Mouse (Mus musculus) liver, adult 2 months (tissue): ENCODE results near the gene Hfe. TPM values are rescaled to one million over a fixed set of nuclear protein-coding genes. Genes with fewer than 3 reads are reported as not detected.

Source experiments
- DNase-seq: peaks from one replicate; pipeline ENCODE4 v3.0.0-alpha.2; 2011; ENCODE audit warnings: low read depth, low spot score; ENCODE audit errors: extremely low read depth
- H3K27ac ChIP-seq: fragments of 200-500 bp; replicated peaks from 2 replicates; pipeline ENCODE4 v1.5.1; 2012; ENCODE audit warnings: low read depth, mild to moderate bottlenecking, control low read depth, inconsistent platforms, low read length; ENCODE audit not compliant: insufficient read depth
- H3K27me3 ChIP-seq: fragments of 200-500 bp; 2 replicates; pipeline ENCODE4 v1.6.1; 2012; ENCODE audit warnings: mild to moderate bottlenecking, moderate library complexity, low read length, inconsistent platforms; ENCODE audit not compliant: control insufficient read depth, insufficient read depth
- H3K36me3 ChIP-seq: fragments of 200-500 bp; 2 replicates; pipeline ENCODE4 v1.6.1; 2012; ENCODE audit warnings: low read length, inconsistent platforms; ENCODE audit not compliant: control insufficient read depth, insufficient read depth
- H3K4me1 ChIP-seq: fragments of 200-500 bp; 2 replicates; pipeline ENCODE4 v1.6.1; 2011; ENCODE audit warnings: low read length; ENCODE audit not compliant: control insufficient read depth, insufficient read depth
- H3K4me3 ChIP-seq: fragments of 200-500 bp; 2 replicates; pipeline ENCODE4 v1.5.1; 2011; ENCODE audit warnings: low read depth, mild to moderate bottlenecking, control low read depth, low read length, moderate library complexity; ENCODE audit not compliant: insufficient read depth
- H3K79me2 ChIP-seq: fragments of 200-500 bp; 2 replicates; pipeline ENCODE4 v1.6.1; 2012; ENCODE audit warnings: inconsistent platforms, mild to moderate bottlenecking, low read length, moderate library complexity; ENCODE audit not compliant: control insufficient read depth, insufficient read depth
- H3K9ac ChIP-seq: fragments of 200-500 bp; 2 replicates; pipeline ENCODE4 v1.6.1; 2012; ENCODE audit warnings: low read depth, mild to moderate bottlenecking, control low read depth, inconsistent platforms, low read length
- CTCF ChIP-seq: fragments of 200-500 bp; IDR thresholded peaks from 2 replicates; pipeline ENCODE4 v1.5.1; 2011; ENCODE audit warnings: low read depth, low read length, control low read depth
- POLR2A ChIP-seq: fragments of 200-500 bp; IDR thresholded peaks from 2 replicates; pipeline ENCODE4 v1.6.1; 2011; ENCODE audit warnings: low read length, control low read depth; ENCODE audit not compliant: insufficient read depth; ENCODE audit errors: extremely low read depth
- WGBS: fragments of 180-500 bp; shearing (Covaris S2); methylation state at CpG from one replicate; pipeline ENCODE4 v1.1.7; 2018; 5-methylcytosine and 5-hydroxymethylcytosine counted together
- polyA plus RNA-seq: library from polyadenylated mRNA; depleted of rRNA; stranded (reverse); fragments of >200 nt; gene quantifications from 2 replicates; pipeline ENCODE4 v1.2.3, GENCODE M21; 2012
- total RNA-seq: library from RNA; depleted of rRNA; stranded (reverse); fragments of >200 nt; gene quantifications from 2 replicates; pipeline ENCODE4 v1.2.3, GENCODE M21; 2014

The Hfe gene
- total and polyA plus RNA-seq, 2 experiments = 30.4 to 40.9 TPM

- Histone ChIP-seq H3K9ac (no peak overlapping the region), H3K4me1 (peaks cover 4% of the 10 kb centered on the region), H3K79me2 (no peaks in the 10 kb centered on the region), H3K27me3 (no peaks in the 10 kb centered on the region), H3K27ac (no peak overlapping the region), H3K36me3 (peaks cover 16% of the 10 kb centered on the region; the same call in 1 of the 2 replicates), H3K4me3 (no peak overlapping the region)
- 27% methylated on average over 8 of the region's 8 CpGs for WGBS
- DNase-seq = peak; percentile 83
- TF ChIP-seq POLR2A (no peak), CTCF (peak; percentile 66)
Observed at GRCm38 (mm10) chr13:23700786-23701520, 9.7 kb downstream of the Hfe start.

- WGBS = 72% methylated on average over 3 of the region's 3 CpGs
- Histone ChIP-seq H3K27ac (no peak overlapping the region), H3K4me1 (peaks cover 7% of the 10 kb centered on the region), H3K27me3 (no peaks in the 10 kb centered on the region), H3K36me3 (peaks cover 10% of the 10 kb centered on the region; the same call in 1 of the 2 replicates), H3K9ac (no peak overlapping the region), H3K4me3 (no peak overlapping the region), H3K79me2 (no peaks in the 10 kb centered on the region)
- no peak for DNase-seq
- TF ChIP-seq CTCF (no peak), POLR2A (no peak)
Observed at GRCm38 (mm10) chr13:23699767-23700166, 10.9 kb downstream of the Hfe start.

DNA sequence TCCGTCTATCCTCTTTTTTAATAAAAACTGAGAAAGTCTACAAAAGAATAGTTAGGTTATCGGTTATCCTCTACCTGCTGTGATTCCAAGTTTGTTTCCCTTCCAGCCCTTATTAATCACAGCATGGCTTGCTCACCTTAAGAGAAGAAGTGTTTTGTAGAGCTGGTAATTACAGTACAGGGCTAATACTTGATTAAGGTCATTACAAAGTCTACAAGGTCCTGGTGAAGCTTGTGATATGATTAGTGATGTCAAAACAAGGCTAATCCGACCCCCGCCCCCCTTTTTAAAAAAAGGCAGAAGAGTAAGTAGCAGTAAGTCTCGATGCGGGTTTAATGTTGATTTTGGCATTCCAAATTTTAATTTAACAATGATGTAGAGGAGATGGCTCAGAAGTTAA, 11.7 kb downstream of the Hfe start:
- Histone ChIP-seq H3K79me2 (no peaks in the 10 kb centered on the region), H3K4me3 (no peak overlapping the region), H3K4me1 (peaks cover 7% of the 10 kb centered on the region), H3K36me3 (peaks cover 5% of the 10 kb centered on the region; the same call in 1 of the 2 replicates), H3K27ac (no peak overlapping the region), H3K27me3 (no peaks in the 10 kb centered on the region), H3K9ac (no peak overlapping the region)
- no peak for DNase-seq
- TF ChIP-seq CTCF = no peak
- TF ChIP-seq POLR2A = no peak
- 65% methylated on average over 6 of the region's 6 CpGs for WGBS

- peak within 1 kb of the TSS; percentile 53 for H3K4me3 ChIP-seq
- no peak for TF ChIP-seq CTCF
- peak; percentile 100 for TF ChIP-seq POLR2A
- H3K4me1 ChIP-seq = peaks cover 10% of the 10 kb centered on the region
- no peaks in the 10 kb centered on the region for H3K27me3 ChIP-seq
- peak; percentile 97 for DNase-seq
- 0 out of 2 replicates have a peak within 1 kb of the TSS, but pooled peaks have one; percentile 2 for H3K27ac ChIP-seq
- WGBS = under 1% methylated on average over 20 of the region's 22 CpGs
- H3K79me2 ChIP-seq = no peaks in the 10 kb centered on the region
- peaks cover 5% of the 10 kb centered on the region; the same call in 1 of the 2 replicates for H3K36me3 ChIP-seq
- peak within 1 kb of the TSS; percentile 29 for H3K9ac ChIP-seq
Observed at GRCm38 (mm10) chr13:23698300-23698693, 12.4 kb downstream of the Hfe start, which contains the start of gene Hist1h4c. Gene Hist1h4c (minus strand): TSS chr13:23698454.

- peak overlapping the region; percentile 53 for H3K4me3 ChIP-seq
- H3K36me3 ChIP-seq = peaks cover 9% of the 10 kb centered on the region
- peak overlapping the region; percentile 29 for H3K9ac ChIP-seq
- H3K27ac ChIP-seq = 0 out of 2 replicates have a peak overlapping the region, but pooled peaks have one; percentile 2
- no peaks in the 10 kb centered on the region for H3K27me3 ChIP-seq
- peak; percentile 71 for DNase-seq
- no peaks in the 10 kb centered on the region for H3K79me2 ChIP-seq
- peaks cover 10% of the 10 kb centered on the region for H3K4me1 ChIP-seq
- TF ChIP-seq POLR2A (no peak), CTCF (peak; percentile 59)
- under 1% methylated on average over 24 of the region's 32 CpGs for WGBS
Observed at GRCm38 (mm10) chr13:23697491-23698299, 13.0 kb downstream of the Hfe start.
